Mouse (Mus musculus): ENCODE measurements at regions not wholly inside any gene's neighbourhood (a gene's known extent, or its start where the extent isn't known, plus 50 kb on each side); places are given as distances from the start of the nearest gene placed in this dataset.

DNA sequence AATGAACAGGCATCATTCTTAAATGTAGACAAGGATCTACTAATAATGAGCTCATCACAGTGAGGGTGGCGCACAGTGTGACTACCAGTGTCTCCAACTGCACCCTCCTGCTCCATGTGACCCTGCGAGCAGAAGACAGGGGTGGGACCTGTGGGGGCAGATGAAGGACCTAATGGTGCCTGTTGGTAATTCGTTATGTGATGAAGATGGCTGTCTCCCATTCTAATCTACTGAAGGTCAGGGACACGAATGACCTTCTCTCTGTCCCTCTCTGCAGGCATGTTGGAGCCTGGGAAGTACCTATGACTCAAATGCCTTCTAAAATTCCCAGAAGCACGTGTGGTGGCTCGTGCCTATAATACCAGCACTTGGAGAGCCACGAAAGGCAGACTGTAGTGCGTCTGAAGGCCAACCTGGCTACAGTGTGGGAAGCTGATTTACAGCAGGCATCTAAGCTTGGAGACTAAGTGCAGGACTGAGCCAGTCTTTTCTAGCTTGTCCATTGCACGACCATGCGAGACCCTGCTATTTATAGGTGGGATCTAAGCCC is 109.9 kb upstream of the Mbnl2 start:
- Histone ChIP-seq H3K36me3 (replicated peaks; ENCODE audit: control insufficient read depth, insufficient read depth, low read length) (no peaks in the 10 kb centered on the region), H3K9ac (replicated peaks; ENCODE audit: low read depth, low read length) (no peak overlapping the region), H3K9me3 (replicated peaks; ENCODE audit: control insufficient read depth, low read length) (no peaks in the 10 kb centered on the region), H3K27me3 (ENCODE audit: control insufficient read depth, insufficient read depth, low read length) (no peaks in the 10 kb centered on the region), H3K27ac (ENCODE audit: low read depth) (no peak overlapping the region), H3K4me3 (ENCODE audit: low read depth, low read length) (no peak overlapping the region), H3K4me2 (ENCODE audit: low read depth, low read length) (no peak overlapping the region), H3K4me1 (ENCODE audit: control insufficient read depth, insufficient read depth) (no peaks in the 10 kb centered on the region)
- WGBS, result 60% methylated on average over 10 of the region's 10 CpGs
- no peak for DNase-seq (ENCODE audit: low spot score)
- ATAC-seq (ENCODE audit: insufficient read depth, low read depth), result peak; percentile 30
- TF ChIP-seq CTCF (IDR thresholded peaks at IDR 0.05; ENCODE audit: low read depth), result no peak
- no peak for TF ChIP-seq EP300 (IDR thresholded peaks at IDR 0.05; ENCODE audit: low read depth)

- no peaks in the 10 kb centered on the region for H3K4me1 ChIP-seq (ENCODE audit: control insufficient read depth, insufficient read depth)
- no peak for TF ChIP-seq CTCF (IDR thresholded peaks at IDR 0.05; ENCODE audit: low read depth)
- H3K9me3 ChIP-seq (replicated peaks; ENCODE audit: control insufficient read depth, low read length), result no peaks in the 10 kb centered on the region
- H3K27ac ChIP-seq (ENCODE audit: low read depth), result no peak overlapping the region
- DNase-seq (ENCODE audit: low spot score), result no peak
- no peaks in the 10 kb centered on the region for H3K36me3 ChIP-seq (replicated peaks; ENCODE audit: control insufficient read depth, insufficient read depth, low read length)
- H3K4me3 ChIP-seq (ENCODE audit: low read depth, low read length), result no peak overlapping the region
- no peaks in the 10 kb centered on the region for H3K27me3 ChIP-seq (ENCODE audit: control insufficient read depth, insufficient read depth, low read length)
- 88% methylated on average over 7 of the region's 7 CpGs for WGBS
- H3K9ac ChIP-seq (replicated peaks; ENCODE audit: low read depth, low read length), result no peak overlapping the region
- H3K4me2 ChIP-seq (ENCODE audit: low read depth, low read length), result no peak overlapping the region
- ATAC-seq (ENCODE audit: insufficient read depth, low read depth), result no peak
These were observed 104.7 kb upstream of the Mbnl2 start for GRCm38 (mm10) chr14:120170733-120171132.

DNA sequence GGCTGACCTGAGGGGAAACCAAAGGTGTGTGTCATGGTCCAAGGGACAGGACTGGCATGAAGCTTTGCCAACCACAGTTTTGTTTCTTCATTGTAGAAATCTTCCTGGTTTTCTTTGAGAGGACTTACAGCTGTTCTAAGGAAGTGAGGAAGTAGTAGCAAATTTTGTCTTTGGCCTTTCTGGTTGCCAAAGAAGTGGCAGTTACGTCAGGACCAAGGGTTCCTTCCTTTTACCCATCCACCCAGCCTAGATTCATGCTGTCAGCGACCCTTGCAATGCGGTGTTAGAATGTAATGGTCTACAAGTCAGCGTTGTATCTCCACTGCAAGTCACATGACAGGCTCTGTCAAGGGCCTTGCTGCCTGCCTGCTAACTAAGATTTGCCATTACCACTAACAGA is 103.4 kb upstream of the Mbnl2 start:
- Histone ChIP-seq H3K4me2 (ENCODE audit: low read depth, low read length) (no peak overlapping the region), H3K9me3 (replicated peaks; ENCODE audit: control insufficient read depth, low read length) (no peaks in the 10 kb centered on the region), H3K27ac (ENCODE audit: low read depth) (no peak overlapping the region), H3K4me3 (ENCODE audit: low read depth, low read length) (no peak overlapping the region), H3K9ac (replicated peaks; ENCODE audit: low read depth, low read length) (no peak overlapping the region), H3K27me3 (ENCODE audit: control insufficient read depth, insufficient read depth, low read length) (no peaks in the 10 kb centered on the region), H3K36me3 (replicated peaks; ENCODE audit: control insufficient read depth, insufficient read depth, low read length) (no peaks in the 10 kb centered on the region), H3K4me1 (ENCODE audit: control insufficient read depth, insufficient read depth) (no peaks in the 10 kb centered on the region)
- 64% methylated on average over 4 of the region's 4 CpGs for WGBS
- TF ChIP-seq EP300 (IDR thresholded peaks at IDR 0.05; ENCODE audit: low read depth), result no peak
- TF ChIP-seq CTCF (IDR thresholded peaks at IDR 0.05; ENCODE audit: low read depth), result no peak
- DNase-seq (ENCODE audit: low spot score) (no peak), ATAC-seq (ENCODE audit: insufficient read depth, low read depth) (no peak)

DNA sequence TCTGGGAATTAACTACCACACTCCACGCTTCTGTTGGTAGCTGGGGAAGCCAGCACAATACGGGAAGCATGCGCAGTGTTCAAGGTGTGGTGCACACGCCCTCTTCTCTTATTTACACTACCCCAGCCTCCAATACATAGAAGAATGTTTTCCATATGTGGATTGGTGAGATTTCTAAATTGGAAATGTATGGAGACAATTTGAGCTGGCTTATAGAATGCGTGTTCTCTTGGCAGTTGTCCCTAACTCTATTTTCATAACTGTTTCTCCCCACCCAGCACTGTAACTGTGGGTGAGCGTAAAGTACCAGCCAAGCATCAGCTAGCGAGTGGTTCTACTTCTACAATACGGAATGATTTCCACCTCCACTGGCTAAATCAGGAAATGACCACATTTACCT is 102.6 kb upstream of the Mbnl2 start:
- TF ChIP-seq EP300 (IDR thresholded peaks at IDR 0.05; ENCODE audit: low read depth) (no peak), CTCF (IDR thresholded peaks at IDR 0.05; ENCODE audit: low read depth) (no peak)
- H3K4me2 ChIP-seq (ENCODE audit: low read depth, low read length), result no peak overlapping the region
- no peak overlapping the region for H3K4me3 ChIP-seq (ENCODE audit: low read depth, low read length)
- no peak for ATAC-seq (ENCODE audit: insufficient read depth, low read depth)
- H3K4me1 ChIP-seq (ENCODE audit: control insufficient read depth, insufficient read depth), result no peaks in the 10 kb centered on the region
- H3K9ac ChIP-seq (replicated peaks; ENCODE audit: low read depth, low read length), result no peak overlapping the region
- DNase-seq (ENCODE audit: low spot score), result no peak
- no peak overlapping the region for H3K27ac ChIP-seq (ENCODE audit: low read depth)
- no peaks in the 10 kb centered on the region for H3K36me3 ChIP-seq (replicated peaks; ENCODE audit: control insufficient read depth, insufficient read depth, low read length)
- 85% methylated on average over 8 of the region's 8 CpGs for WGBS
- no peaks in the 10 kb centered on the region for H3K27me3 ChIP-seq (ENCODE audit: control insufficient read depth, insufficient read depth, low read length)
- no peaks in the 10 kb centered on the region for H3K9me3 ChIP-seq (replicated peaks; ENCODE audit: control insufficient read depth, low read length)

DNA sequence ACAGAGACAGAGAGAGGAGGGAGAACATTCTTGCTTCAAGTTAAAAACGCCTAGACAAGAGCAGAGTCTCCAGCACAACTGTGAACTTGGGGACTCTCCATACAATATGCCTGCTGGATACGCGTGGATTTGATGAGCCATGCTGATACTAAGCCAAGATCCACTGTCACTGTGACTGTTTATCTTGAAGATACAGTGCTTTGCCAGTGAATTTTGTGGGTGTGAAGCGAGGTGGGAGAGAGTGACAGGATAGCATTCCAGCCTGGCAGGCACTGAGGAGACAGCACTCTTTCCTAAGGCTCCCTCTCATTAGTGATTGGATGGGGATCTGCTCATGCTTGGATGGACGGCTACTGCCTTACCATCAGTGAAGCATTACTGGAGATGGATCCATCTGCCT is 100.9 kb upstream of the Mbnl2 start:
- DNase-seq (ENCODE audit: low spot score) (no peak), ATAC-seq (ENCODE audit: insufficient read depth, low read depth) (no peak)
- no peaks in the 10 kb centered on the region for H3K4me1 ChIP-seq (ENCODE audit: control insufficient read depth, insufficient read depth)
- H3K27me3 ChIP-seq (ENCODE audit: control insufficient read depth, insufficient read depth, low read length), result no peaks in the 10 kb centered on the region
- no peaks in the 10 kb centered on the region for H3K9me3 ChIP-seq (replicated peaks; ENCODE audit: control insufficient read depth, low read length)
- no peak overlapping the region for H3K4me2 ChIP-seq (ENCODE audit: low read depth, low read length)
- no peak overlapping the region for H3K4me3 ChIP-seq (ENCODE audit: low read depth, low read length)
- WGBS, result 62% methylated on average over 5 of the region's 5 CpGs
- H3K27ac ChIP-seq (ENCODE audit: low read depth), result no peak overlapping the region
- H3K9ac ChIP-seq (replicated peaks; ENCODE audit: low read depth, low read length), result no peak overlapping the region
- H3K36me3 ChIP-seq (replicated peaks; ENCODE audit: control insufficient read depth, insufficient read depth, low read length), result no peaks in the 10 kb centered on the region
- TF ChIP-seq EP300 (IDR thresholded peaks at IDR 0.05; ENCODE audit: low read depth), result no peak
- TF ChIP-seq CTCF (IDR thresholded peaks at IDR 0.05; ENCODE audit: low read depth), result no peak

GRCm38 (mm10) chr14:120195218-120195617 is 80.3 kb upstream of the Mbnl2 start:
- TF ChIP-seq EP300 (IDR thresholded peaks at IDR 0.05; ENCODE audit: low read depth) (no peak), CTCF (IDR thresholded peaks at IDR 0.05; ENCODE audit: low read depth) (no peak)
- no peak for DNase-seq (ENCODE audit: low spot score)
- no peaks in the 10 kb centered on the region for H3K36me3 ChIP-seq (replicated peaks; ENCODE audit: control insufficient read depth, insufficient read depth, low read length)
- no peak overlapping the region for H3K9ac ChIP-seq (replicated peaks; ENCODE audit: low read depth, low read length)
- WGBS, result 21% methylated on average over 1 of the region's 1 CpGs
- H3K27ac ChIP-seq (ENCODE audit: low read depth), result no peak overlapping the region
- H3K9me3 ChIP-seq (replicated peaks; ENCODE audit: control insufficient read depth, low read length), result no peaks in the 10 kb centered on the region
- no peaks in the 10 kb centered on the region for H3K27me3 ChIP-seq (ENCODE audit: control insufficient read depth, insufficient read depth, low read length)
- ATAC-seq (ENCODE audit: insufficient read depth, low read depth), result no peak
- no peak overlapping the region for H3K4me3 ChIP-seq (ENCODE audit: low read depth, low read length)
- H3K4me2 ChIP-seq (ENCODE audit: low read depth, low read length), result no peak overlapping the region
- no peaks in the 10 kb centered on the region for H3K4me1 ChIP-seq (ENCODE audit: control insufficient read depth, insufficient read depth)

All from heart, postnatal 0 days (tissue).